Mouse (Mus musculus): Measurements from ENCODE around the gene Pde4dip. TPM values are rescaled to one million over a fixed set of nuclear protein-coding genes. Genes with fewer than 3 reads are reported as not detected.

The Pde4dip gene
- total RNA-seq, 2 experiments from 2014 or later: 632 to 678 TPM

DNA sequence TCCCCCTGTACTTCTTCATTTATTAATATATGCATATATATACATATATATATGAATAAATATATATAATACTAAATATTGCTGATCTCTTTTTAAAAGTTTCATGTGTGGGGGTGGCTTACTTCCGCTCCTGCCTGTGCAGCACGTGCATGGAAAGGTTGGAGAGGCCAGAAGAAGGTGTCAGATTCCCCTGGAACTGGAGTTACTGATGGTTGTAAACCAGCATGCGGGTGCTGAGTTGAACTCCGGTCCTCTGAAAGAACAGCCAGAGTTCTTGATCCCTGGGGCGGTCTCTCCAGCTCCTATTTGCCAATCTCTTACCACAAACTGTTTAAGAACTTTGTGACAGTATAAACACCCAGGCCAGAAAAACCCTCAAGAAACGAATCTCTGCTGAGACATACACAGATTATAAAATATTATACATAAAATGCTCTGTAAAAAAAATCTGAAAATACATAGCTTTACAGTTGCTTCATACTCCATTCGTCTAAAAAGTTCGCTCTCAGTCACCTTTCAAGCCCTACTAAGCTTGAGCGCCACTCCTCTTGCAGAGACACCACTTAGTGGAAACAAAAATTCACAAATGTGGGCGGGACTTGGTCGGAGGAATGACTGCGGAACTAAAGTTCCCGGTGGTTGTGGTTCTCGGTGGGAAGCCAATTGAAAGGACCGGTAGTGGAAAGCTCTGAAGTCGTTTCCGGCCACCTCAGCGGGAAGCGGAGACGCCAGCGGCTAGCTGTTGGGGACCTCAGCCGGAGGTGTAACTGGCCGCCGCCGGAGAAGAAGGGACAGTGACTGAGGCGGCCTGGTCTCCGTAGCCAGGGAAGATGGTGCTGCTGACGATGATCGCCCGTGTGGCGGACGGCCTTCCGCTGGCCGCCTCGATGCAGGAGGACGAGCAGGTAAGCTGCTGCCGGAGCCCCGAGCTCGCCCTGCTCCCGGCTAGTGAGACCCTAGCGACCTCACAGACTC lies 12.3 kb upstream of the Pde4dip start, which contains the start of gene Sec22b:
TSS of gene Sec22b (plus strand) at position 675 of the 975 bp plus-strand sequence.
- DNase-seq: peak; percentile 91

DNA sequence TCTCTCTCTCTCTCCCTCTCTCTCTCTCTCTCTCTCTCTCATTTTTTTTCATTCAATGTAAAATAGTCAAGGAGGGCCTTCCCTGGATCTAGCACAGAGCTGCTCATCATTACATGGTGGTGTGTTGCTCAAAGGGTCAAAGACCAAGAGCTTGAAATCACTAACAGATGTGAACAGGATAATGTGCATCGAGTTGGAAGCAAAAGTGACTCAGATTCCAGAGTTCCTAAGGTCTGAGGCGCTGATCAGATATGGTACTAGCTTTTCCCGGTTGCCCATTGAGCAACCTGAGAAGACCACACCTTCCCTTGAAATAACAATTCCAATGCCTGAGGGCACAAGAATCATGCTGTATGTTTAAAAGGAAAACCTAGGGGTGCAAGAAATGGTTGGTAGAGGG lies 9.9 kb upstream of the Pde4dip start:
- no peak for DNase-seq

DNA sequence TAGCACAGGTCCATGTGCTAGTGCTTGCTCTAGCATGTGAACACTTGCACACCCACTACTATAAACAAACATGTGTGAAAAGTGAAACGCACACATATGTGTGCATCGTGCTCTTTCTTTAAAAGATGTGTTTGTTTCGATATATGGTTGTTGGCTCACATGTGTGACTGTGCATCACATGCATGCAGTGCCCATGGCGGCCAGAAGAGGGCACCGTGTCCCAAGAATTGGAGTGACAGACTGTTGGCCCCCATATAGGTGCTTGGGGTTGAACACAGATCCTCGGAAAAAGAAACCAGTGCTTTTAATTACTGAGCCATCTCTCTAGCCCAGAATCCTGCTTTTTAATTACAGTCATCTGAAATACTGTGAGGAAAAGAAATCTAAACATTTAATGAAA lies 6.2 kb upstream of the Pde4dip start:
- peak; percentile 54 for DNase-seq

DNA sequence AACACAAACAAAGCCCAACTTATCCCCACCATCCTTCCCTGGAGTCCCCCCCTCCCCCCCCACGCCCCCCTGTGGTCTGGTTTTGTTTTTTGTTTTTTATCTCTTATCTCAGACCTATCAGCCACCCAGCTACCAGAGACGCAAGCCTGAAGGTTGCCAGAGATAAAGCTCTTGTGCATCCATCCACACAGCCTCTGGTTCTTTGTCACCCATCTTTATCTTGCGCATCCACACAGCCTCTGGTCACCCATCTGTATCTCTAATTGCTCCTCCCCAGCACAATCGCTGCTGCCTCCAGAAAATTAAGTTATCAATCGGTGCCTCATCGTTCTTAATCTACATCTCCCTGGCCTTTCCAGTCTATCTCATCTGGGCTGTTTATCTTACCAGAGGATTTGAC lies 1.7 kb upstream of the Pde4dip start:
- DNase-seq: no peak

DNA sequence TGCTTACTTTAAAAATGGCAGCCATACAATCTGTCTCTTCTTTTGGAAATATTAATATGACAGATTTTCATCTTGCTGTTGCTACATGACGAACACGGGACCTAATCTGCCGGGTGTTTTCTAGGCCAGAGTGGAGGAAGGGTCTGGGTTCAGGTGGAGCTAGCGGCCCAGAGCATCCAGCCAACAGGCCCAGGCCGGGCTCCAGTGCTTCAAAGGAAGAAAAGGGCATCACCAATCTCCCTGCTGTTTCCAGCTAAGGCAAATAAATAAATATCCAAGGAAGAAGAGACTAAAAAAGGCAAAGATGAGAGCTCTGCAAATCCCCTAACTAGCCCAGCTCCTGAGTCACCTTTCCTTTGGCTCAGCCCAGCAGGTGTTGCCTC lies 731 bp downstream of the Pde4dip start:
- no peak for DNase-seq

DNA sequence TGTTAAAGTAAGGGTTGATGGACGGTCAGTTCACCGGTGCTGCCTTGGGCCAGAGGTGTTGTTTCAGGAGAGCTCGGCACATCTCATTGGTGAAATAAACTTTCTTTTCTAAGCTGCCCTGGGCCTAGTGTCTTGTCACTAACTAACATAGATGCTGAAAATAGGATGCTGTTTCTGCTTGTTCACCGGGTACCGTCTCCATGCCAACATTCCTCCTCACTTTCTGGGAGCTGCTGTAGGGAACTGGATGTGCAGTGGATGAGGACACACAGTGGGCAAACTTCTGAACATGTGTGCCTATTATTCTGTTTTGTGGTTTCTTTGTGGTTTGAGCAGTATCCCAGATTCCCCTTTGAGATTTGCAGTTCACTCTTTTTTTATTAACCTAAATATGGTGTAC lies 6.9 kb downstream of the Pde4dip start:
- no peak for DNase-seq

DNA sequence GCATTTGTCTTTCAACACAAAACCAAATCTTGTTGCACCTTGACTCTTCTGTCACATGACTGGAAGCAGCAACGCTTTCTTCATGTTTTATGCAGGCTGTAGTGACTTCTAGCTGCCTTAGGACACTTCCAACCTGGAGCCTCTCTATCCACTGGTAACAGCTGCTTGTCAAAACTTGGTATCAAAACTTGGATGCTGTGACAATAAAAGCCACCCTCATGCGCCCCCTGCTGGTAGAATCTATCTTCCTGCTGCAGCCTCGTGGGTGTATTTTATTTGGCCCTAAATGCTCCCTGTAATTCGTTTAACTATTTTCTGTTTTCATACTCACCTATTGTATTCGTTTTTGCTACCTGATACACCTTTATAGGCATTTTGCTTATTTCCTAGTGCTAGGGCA lies 9.3 kb downstream of the Pde4dip start:
- DNase-seq: peak; percentile 88

DNA sequence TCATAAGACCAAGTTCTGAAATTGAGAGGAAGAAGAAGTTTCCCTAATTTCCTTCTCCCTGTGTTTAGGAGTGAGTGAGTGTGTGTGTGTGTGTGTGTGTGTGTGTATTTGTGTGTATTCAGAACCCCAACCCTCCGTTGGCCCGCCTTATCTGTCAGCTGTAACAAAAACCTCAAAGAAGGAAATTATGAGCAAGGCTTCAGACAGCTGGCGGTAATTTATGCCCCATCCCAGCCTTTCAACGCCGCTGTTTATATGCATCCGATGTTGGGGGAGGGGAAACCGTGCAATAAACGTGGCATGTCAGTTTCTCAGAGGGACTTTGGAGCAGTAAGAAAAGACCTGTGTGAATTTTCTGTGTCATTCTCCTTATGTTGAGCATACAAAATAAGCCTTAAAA lies 12.2 kb downstream of the Pde4dip start:
- DNase-seq: no peak

DNA sequence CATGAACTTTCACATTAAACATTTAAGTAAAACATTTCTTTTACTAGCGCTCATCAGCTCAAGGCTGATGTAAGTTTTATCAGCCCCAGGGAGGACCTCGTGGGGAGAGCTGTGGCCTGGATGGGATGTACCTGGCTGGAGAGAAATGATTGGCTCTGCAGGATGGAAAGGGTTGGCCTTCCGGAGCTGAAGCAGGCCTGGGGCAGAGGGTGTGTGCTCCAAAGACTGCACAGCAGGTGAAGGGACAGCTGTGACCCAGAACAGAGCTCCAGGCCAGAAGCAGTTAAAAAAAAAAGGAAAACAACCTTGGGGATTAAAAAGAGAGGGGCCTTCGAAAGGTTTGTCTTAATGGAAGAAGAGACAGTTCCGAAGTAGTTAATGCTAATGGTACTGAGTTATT lies 13.7 kb downstream of the Pde4dip start:
- no peak for DNase-seq

DNA sequence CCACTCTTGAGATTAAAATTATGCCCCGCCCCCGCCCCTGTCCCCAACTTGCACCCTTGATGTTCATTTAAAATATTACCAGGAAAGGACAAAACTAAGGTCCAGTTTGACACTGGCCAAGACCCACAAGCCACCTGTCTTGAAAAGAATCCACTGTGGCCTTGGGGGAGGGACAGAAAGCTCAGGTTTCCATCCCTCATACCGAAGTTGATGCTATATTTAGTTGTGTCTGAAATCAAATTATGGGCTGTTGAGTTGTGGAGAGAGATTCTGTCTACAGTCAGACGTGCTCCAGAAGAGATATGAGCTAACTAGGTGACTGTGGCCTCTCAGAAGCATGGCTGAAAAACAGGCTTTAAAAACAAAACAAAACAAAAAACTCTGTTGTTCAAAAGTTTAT lies 18.8 kb downstream of the Pde4dip start:
- DNase-seq: peak; percentile 52

DNA sequence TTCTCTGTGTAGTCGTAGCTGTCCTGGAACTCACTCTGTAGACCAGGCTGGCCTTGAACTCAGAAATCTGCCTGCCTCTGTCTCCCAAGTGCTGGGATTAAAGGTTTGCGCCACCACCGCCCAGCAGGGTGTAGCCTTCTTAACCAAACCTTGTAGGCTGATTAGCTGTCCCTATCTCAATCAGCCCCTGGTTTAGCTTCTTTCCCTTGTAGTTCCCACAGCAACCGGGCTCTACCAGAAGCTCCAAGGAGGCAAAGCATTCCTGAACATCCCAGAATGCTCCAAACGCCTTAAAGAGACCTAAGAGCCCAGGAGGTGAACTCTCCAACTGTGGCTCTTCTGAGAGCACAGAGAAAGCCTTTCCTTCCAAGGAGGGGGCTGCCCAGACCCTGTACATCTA lies 19.8 kb downstream of the Pde4dip start:
- no peak for DNase-seq

DNA sequence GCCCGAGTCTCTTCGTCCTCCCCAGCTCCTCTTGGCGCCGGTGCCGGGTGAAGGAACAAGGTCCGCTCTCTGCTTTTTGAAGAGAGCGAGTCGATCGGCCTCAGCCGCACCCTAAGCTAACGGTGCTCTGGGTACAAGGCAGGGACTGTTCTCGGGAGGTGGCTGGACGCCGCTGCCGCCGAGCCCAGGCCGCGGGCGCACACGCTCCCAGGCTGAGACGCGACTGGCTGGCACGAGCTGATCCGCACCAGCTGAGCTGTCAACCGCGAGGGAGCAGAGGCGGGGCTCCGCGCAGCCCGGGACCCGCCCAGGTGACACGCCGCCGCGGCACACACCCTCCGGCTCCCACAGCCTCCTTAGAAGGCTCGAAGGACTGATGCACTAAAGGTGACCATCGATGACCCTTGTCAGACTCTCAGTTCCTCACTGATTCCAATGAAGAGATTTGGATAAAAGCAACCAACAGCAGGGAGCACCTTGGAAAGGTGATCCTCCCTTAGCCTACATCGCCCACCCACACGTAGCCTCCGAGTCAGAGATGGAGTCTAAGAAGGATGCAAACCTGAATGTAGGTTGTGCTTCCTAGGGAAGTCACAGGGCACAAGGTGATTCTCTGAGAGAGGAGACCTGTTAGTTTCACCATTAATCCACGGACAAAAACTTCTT lies 20.4 kb downstream of the Pde4dip start:
- peak; percentile 84 for DNase-seq

DNA sequence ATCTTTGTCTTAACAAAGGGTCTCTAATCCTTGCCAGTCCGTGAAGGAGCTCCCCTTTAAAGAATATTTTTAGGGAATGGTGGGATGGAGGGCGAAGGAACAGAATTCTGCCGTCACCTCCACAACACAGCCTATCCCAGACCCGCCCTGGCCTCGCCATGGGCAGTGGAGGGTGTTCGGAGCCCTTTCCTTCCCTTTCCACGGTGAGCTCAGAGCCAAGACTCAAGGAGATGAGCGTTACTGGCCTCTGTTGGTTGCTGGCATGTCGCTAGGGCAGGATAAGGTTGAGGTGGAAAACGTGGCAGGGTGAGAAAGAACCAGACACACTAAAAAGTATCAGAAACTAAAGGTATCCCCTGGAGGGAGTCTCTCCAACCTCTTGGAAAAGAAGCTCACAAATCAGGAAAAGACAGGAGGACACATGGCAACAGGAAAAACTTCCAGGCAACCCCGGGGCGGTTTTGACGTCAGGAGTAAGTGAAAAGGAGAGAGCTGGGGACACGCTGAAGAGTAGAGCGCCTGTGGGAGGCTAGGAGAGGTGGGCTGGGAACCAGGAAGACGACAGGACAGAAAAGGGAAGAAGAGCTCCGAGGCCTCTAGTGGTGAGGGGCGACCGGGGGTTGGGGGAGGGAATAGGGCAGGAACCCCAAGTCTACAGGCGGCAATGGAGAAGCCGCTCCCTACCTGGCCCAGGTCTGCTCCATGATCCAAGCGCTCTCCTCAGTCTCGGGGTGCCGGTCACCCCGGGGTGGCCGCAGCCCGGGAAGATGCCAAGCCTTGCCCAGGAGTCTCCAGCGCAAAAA lies 21.1 kb downstream of the Pde4dip start:
- peak; percentile 34 for DNase-seq

DNA sequence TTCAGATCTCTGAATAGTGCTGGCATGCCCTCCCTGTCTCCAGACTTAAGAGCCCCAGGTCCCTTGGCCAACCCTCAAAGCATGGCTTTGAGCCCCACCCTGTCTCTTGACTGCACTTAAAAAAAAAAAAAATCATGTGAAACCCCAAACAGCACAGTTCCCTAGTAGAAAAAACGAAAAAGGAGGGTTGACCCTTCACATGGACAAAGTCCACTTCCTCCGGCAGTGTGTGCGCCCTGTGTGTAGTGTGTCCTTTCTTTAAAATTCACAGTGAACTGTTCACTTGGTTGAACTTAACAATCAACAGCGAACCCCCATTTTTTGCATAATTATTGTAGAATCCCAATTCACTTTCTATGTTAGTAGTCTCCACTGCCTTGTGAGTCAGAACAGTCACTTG lies 21.8 kb downstream of the Pde4dip start:
- no peak for DNase-seq

DNA sequence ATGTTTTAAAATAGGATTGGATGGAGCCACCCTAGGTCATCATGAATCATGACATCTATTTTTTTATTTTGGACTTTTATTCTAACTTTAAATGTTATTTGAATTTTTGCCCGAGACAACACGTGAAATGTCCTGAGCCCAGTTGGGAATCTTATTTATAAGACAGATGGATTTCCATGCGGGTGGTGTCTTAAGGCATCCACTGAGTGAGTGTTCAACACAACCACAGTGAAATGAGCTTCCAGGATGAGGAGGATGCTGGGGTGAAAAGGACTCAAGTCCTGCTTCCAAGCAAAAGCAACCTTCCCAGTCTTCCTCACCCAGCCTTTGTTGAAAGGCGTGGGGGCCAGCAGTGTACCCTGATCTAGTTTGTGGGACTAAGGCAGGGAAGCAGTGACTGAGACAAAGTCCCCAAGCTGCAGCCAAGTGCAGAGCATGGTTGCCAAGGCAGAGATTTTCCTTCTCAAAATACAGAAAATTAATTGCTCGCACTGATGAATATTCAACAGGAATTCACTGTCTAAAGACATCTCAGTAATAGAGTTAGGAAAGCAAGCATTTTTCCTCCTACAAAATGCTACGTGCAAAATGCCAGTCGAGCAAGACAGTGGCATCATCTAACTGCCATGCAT lies 27.6 kb downstream of the Pde4dip start:
- DNase-seq: no peak

DNA sequence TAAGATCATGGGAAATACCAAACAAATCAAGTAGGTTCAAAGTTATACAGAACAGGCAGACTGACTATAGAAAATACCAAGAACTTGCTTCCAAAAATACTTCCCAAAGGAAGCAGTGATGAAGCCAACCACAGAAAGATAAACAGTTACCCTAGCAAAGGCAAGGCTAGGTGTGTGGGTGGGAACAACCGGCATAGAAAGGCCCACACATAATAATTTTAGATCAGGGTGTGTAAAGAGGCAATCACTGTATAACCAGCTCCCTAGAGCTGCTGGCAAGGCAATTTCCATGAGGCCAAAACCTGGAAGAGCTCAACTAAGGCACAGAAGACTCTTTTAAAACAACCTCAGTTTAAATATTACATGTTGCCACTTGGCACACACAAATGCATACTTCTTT lies 29.1 kb downstream of the Pde4dip start:
- no peak for DNase-seq

DNA sequence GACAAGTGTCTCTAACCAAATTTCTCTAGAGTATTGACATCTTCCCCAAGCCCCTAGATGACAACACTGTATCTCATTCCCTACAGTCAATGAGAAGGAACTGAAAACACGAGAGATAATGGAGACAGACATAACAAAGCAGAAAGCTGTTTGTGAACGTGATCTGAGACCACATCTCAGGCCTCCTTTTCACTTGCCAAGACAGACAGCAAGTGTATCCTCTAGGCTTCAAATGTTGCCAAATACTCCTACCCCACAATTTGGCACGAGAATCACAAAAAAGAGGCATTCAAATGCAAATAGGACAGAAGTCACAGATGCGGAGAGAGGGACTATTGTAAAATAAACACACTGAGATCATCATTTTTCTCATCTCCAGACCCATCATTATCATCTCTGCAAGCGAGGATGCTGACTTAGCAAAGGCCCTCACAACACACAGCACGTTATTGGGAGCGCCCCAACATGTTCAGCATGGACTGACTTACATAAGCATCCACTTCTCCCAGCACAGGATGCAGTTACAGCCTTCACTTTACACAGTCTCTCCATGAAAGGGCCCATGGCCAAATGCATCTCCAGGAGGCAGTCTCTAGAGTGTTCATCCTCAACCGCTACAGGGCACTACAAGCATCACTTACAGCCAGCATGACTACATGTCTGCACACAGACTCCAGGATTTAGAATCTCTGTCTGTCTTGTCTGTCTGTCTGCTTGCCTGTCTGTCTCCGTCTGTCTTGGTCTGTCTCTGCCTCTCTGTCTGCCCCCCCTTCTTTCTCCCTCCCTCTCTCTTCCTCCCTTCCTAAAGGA lies 33.7 kb downstream of the Pde4dip start:
- DNase-seq: no peak

DNA sequence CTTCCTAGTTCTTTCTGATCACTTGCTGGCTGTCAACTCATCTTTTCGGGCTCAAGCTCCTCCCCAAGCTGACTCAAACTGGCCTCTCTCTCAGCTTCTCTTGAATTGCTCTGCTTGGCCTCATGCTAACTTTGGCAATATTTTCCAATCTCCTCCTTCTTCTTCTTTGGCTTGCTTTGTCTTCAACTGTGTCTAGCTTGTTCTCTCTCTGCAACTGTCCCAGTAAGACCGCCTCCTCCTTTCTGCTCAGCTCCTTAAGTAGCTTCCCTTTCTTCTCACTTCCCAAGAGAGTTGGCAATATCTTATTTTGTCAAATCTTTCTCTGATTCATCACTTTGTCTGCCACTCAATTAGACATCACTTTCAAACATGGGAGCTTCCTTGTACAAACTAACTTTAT lies 36.7 kb downstream of the Pde4dip start:
- no peak for DNase-seq

DNA sequence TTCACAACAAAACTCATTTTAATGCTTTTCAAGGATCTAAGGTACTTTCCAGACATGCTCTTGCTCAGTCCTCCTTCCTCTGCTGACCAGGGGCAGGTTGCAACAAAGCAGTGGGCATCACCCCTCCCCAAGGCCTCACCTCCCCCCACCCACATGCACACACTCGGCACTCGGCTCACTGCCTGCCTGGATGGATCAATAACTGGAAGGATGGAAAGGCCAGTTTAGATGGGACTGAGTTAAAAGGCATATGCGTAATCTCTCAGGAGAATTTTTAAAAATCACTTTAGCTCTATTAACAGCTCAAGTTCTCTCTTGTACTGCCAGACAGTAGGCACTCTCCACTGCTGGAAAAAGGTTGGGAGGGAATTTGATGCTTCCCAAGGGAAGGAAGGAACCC lies 40.9 kb downstream of the Pde4dip start:
- DNase-seq: no peak

DNA sequence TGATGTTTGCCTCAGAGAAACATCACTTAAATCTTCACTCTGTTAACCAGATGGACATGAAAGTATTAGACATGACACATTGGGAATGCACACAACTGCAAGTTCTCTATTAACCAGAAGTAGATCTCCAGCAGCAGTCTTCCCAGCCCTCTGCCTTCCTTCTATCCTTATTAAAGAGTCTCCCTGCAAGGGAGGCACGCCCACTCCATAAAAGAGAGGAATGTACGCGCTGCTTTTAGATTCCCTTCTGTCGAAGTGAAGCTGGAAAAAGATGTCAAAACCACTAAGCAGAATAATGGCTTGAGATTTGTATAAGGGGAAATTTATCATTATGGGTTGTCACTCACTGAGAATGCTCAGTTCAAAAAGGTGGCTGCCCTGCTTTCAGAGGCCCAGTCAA lies 42.1 kb downstream of the Pde4dip start:
- DNase-seq: no peak

DNA sequence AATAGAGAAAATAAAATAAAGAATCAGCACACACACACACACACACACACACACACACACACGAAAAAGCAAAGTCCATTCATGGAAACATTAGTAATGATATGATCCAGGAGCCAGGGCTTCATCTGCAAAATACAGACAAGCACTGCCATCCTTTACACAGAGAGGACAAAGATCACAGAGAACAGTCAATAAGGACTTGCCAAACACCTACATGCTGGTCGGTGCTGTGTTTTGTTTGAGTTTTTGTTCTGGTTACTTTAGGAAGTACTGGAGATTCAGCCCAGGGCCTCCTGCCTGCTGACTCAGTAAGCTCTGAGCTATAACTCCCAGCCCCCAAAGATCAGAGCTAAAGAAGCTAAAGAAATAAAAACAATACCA lies 43.7 kb downstream of the Pde4dip start:
- DNase-seq: no peak
